Mouse (Mus musculus) spleen, adult 2 months (tissue): ENCODE measurements around the gene Gpr107.

Experiments used
- CTCF ChIP-seq: fragments of 200-500 bp; IDR thresholded peaks from 2 replicates; pipeline ENCODE4 v1.5.1; 2011; ENCODE audit warnings: mild to moderate bottlenecking, inconsistent platforms; ENCODE audit not compliant: insufficient read depth, insufficient read length, insufficient replicate concordance; ENCODE audit errors: extremely low read depth
- POLR2A ChIP-seq: fragments of 200-500 bp; IDR thresholded peaks from 2 replicates; pipeline ENCODE4 v1.6.1; 2011; ENCODE audit warnings: low read depth, low read length, inconsistent platforms

DNA sequence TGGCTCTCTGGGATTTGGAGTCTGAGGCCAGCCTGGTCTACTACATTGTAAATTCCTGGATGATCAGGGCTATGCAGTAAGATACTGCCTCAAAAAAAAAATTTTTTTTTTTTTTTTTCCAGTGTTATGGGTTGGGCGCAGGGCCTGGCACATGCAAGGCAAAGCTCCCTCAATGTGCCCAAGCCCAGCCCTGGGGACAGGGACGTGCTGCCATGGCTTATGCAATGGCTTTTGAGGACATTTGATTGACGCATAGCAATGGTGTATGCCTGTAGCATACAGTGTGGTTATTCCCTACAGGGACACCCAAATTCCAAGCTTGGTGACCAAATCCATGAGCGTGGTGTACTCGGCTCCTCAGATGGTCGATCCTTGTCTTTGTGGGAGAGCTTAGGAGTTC is 87.7 kb downstream of the Gpr107 start:
- TF ChIP-seq POLR2A (no peak), CTCF (no peak)
